Mouse (Mus musculus): Measurements from ENCODE around the gene Gpr85.

DNA sequence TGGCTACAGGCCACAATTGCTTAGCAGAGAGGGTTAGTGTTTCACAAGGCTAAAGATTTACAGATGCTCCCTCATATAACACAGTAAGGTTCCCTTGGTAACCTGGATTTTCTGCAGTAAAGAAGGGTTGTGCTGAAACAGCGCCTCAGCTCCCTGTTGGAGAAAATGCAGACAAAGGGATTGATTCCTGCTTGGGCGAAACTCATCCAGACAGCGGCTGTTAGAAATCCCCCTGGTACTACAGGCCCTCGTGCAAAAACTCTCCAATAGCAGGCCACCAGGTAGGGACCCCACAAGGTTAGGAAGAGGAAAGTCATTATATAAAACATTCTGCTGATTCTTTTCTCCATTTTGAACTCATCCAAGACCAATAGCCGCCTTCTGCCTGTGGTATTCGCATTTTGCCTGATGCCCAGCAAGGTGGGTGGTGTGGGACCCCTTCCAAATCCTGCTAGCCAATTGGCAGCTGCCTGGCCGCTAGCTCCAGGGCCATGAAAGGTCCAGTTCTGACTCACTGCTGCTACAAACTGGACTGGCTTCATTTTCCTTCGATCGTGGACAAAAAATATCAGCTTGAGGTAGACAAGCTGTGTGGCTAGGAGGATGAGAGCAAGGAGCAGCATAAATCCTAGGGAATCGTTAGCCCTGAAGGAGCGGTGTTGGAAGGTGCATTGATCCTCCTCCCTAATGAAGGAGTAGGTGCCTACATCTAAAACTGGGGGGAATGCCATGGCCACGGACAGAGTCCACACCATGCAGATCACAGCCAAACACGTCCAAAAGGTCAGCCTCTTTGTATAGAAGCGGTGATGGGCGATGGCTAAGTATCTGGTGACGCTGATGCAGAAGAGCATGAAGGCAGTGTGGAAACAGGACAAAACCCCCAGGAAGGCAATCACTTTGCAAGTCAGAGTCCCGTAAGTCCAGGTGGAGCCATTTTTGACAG, 3.7 kb downstream of the Gpr85 start:
- no peak for TF ChIP-seq CTCF (IDR thresholded peaks at IDR 0.05; ENCODE audit: extremely low read depth, insufficient read depth, low read length)
- 0 out of 2 replicates have a peak, but pooled peaks have one; percentile 20 for TF ChIP-seq POLR2A (IDR thresholded peaks at IDR 0.05; ENCODE audit: extremely low read depth, insufficient read depth, low read length)
